Mouse (Mus musculus) Patski (cell line): ENCODE measurements around the gene Robo3. TPM values are rescaled to one million over a fixed set of nuclear protein-coding genes. Genes with fewer than 3 reads are reported as not detected.
A peak's percentile ranks its signal among the peaks of the same experiment; 100 is the strongest.

Source experiments
- ATAC-seq: fragments of 100-300 bp; one replicate; pipeline ENCODE4 v1.8.0; 2021
- CTCF ChIA-PET: fragments of 350-600 bp; sonication (Branson Sonifier 250); formaldehyde crosslinking; loops from one replicate; lab custom pipeline; 2022; ENCODE audit warnings: inconsistent platforms; lab: Charles Lee
- POLR2A ChIA-PET: fragments of 350-600 bp; sonication (Branson Sonifier 250); formaldehyde crosslinking; loops from one replicate; lab custom pipeline; 2022; ENCODE audit warnings: antibody characterized with exemption, inconsistent platforms; lab: Charles Lee
- DNase-seq: peaks from one replicate; pipeline ENCODE4 v3.0.0-alpha.2; 2011; ENCODE audit warnings: low read depth, low spot score
- H3K27me3 ChIP-seq: fragments of 371-371 bp; one replicate; pipeline ENCODE4 v1.5.1; 2021
- CTCF ChIP-seq: fragments of 100-300 bp; IDR thresholded peaks from one replicate; pipeline ENCODE4 v1.5.1; 2021
- in situ Hi-C: fragments of 300-500 bp; cut with MboI; formaldehyde crosslinking; loops from 3 replicates; pipeline ENCODE4 v1.11.1; 2018; ENCODE audit warnings: low pct_unique_long_range_greater_than_20kb, mixed read lengths
- polyA plus RNA-seq: library from polyadenylated mRNA; unstranded; gene quantifications from one replicate; pipeline ENCODE4 v1.2.3, GENCODE M21; 2021

The Robo3 gene
- polyA plus RNA-seq: 0.28 TPM

- TF ChIP-seq CTCF: no peak
- ATAC-seq: peak; percentile 5
- POLR2A ChIA-PET: no interaction called here
- peaks cover 14% of the 10 kb centered on the region for H3K27me3 ChIP-seq
- in situ Hi-C loops: loop anchor here (5.0 kb wide), 1 partner anchor 184 kb away; no protein-coding TSS in a partner anchor
- DNase-seq: no peak
- CTCF ChIA-PET: interaction anchor here (0.7 to 3.3 kb wide), 10 partner anchors 17 to 200 kb away, joined by 3 to 39 read pairs (median 4); partner anchors contain the start of genes Siae and Spa17
Observed at GRCm38 (mm10) chr9:37432720-37433421, at the start of gene Robo3. TSS of gene Robo3 (minus strand) at chr9:37433246.

- in situ Hi-C loops: no loop called here
- TF ChIP-seq CTCF: no peak
- no peak for ATAC-seq
- no peak for DNase-seq
- POLR2A ChIA-PET: no interaction called here
- H3K27me3 ChIP-seq: no peaks in the 10 kb centered on the region
- CTCF ChIA-PET: interaction anchor here (1.4 kb wide), 1 partner anchor 10 kb away, joined by 3 read pairs; no protein-coding TSS in a partner anchor
Observed at GRCm38 (mm10) chr9:37474923-37475322, 41.9 kb upstream of the Robo3 start.

- TF ChIP-seq CTCF: no peak
- no peaks in the 10 kb centered on the region for H3K27me3 ChIP-seq
- peak; percentile 62 for ATAC-seq
- DNase-seq: no peak
- ChIA-PET POLR2A (interaction anchor here (1.1 kb wide), 1 partner anchor 8 kb away, joined by 4 read pairs; no protein-coding TSS in a partner anchor), CTCF (interaction anchor here (1.2 to 3.9 kb wide), 5 partner anchors 9 to 43 kb away, joined by 3 to 19 read pairs (median 4); no protein-coding TSS in a partner anchor)
- in situ Hi-C loops: no loop called here
Observed at GRCm38 (mm10) chr9:37473611-37474125, 40.6 kb upstream of the Robo3 start.

GRCm38 (mm10) chr9:37462764-37463163 is 29.7 kb upstream of the Robo3 start:
- in situ Hi-C loops: loop anchor here (5.0 to 10.0 kb wide), 2 partner anchors 65 to 152 kb away; partner anchors contain the start of genes Esam and Spa17
- DNase-seq: no peak
- H3K27me3 ChIP-seq: peaks cover 3% of the 10 kb centered on the region
- peak; percentile 51 for ATAC-seq
- POLR2A ChIA-PET: interaction anchor here (0.7 kb wide), 1 partner anchor 64 kb away, joined by 3 read pairs; no protein-coding TSS in a partner anchor
- CTCF ChIA-PET: interaction anchor here (0.7 to 4.8 kb wide), 14 partner anchors 10 to 156 kb away, joined by 3 to 34 read pairs (median 4); partner anchors contain the start of gene Spa17
- TF ChIP-seq CTCF: peak; percentile 77

GRCm38 (mm10) chr9:37461571-37461970 is 28.5 kb upstream of the Robo3 start:
- CTCF ChIA-PET: interaction anchor here (1.1 to 4.8 kb wide), 4 partner anchors 27 to 153 kb away, joined by 3 to 34 read pairs (median 16); partner anchors contain the start of gene Spa17
- TF ChIP-seq CTCF: no peak
- no peak for ATAC-seq
- DNase-seq: no peak
- H3K27me3 ChIP-seq: peaks cover 3% of the 10 kb centered on the region
- in situ Hi-C loops: loop anchor here (5.0 to 10.0 kb wide), 2 partner anchors 66 to 153 kb away; partner anchors contain the start of genes Esam and Spa17
- POLR2A ChIA-PET: interaction anchor here (1.0 kb wide), 1 partner anchor 8 kb away, joined by 3 read pairs; no protein-coding TSS in a partner anchor

GRCm38 (mm10) chr9:37460961-37461340 is 27.9 kb upstream of the Robo3 start:
- TF ChIP-seq CTCF: no peak
- peaks cover 3% of the 10 kb centered on the region for H3K27me3 ChIP-seq
- ATAC-seq (no peak), DNase-seq (no peak)
- CTCF ChIA-PET: interaction anchor here (1.4 kb wide), 1 partner anchor 84 kb away, joined by 6 read pairs; no protein-coding TSS in a partner anchor
- POLR2A ChIA-PET: no interaction called here
- in situ Hi-C loops: loop anchor here (5.0 to 10.0 kb wide), 2 partner anchors 66 to 154 kb away; partner anchors contain the start of genes Esam and Spa17

- CTCF ChIA-PET: interaction anchor here (1.1 to 1.4 kb wide), 2 partner anchors 85 to 87 kb away, joined by 4 to 6 read pairs; no protein-coding TSS in a partner anchor
- no peak for TF ChIP-seq CTCF
- POLR2A ChIA-PET: no interaction called here
- ATAC-seq (peak; percentile 29), DNase-seq (no peak)
- peaks cover 3% of the 10 kb centered on the region for H3K27me3 ChIP-seq
- in situ Hi-C loops: loop anchor here (5.0 to 10.0 kb wide), 2 partner anchors 67 to 154 kb away; partner anchors contain the start of genes Esam and Spa17
Observed at GRCm38 (mm10) chr9:37460043-37460960, 27.3 kb upstream of the Robo3 start.

- ATAC-seq: no peak
- no peak for TF ChIP-seq CTCF
Observed at GRCm38 (mm10) chr9:37459665-37460042, 26.6 kb upstream of the Robo3 start.

GRCm38 (mm10) chr9:37457151-37457550 is 24.1 kb upstream of the Robo3 start:
- no peak for DNase-seq
- POLR2A ChIA-PET: no interaction called here
- ATAC-seq: no peak
- in situ Hi-C loops: no loop called here
- peaks cover 3% of the 10 kb centered on the region for H3K27me3 ChIP-seq
- CTCF ChIA-PET: interaction anchor here (1.4 kb wide), 1 partner anchor 158 kb away, joined by 6 read pairs; no protein-coding TSS in a partner anchor
- TF ChIP-seq CTCF: no peak

More at GRCm38 (mm10) chr9:37459665-37460042, 26.6 kb upstream of the Robo3 start:
- peaks cover 3% of the 10 kb centered on the region for H3K27me3 ChIP-seq
- no peak for DNase-seq
- POLR2A ChIA-PET: no interaction called here
- in situ Hi-C loops: loop anchor here (5.0 to 10.0 kb wide), 2 partner anchors 68 to 155 kb away; partner anchors contain the start of genes Esam and Spa17
- CTCF ChIA-PET: interaction anchor here (1.1 to 1.4 kb wide), 2 partner anchors 85 to 88 kb away, joined by 4 to 6 read pairs; no protein-coding TSS in a partner anchor
